Mouse (Mus musculus) monocyte, adult 5-6 weeks (primary cell): ENCODE measurements around the gene Tdpoz3. TPM values are rescaled to one million over a fixed set of nuclear protein-coding genes. Genes with fewer than 3 reads are reported as not detected.
"Not testable (repeated sequence)": the region's sequence is repeated elsewhere in the genome, so short reads cannot be mapped to it uniquely, and the experiment has no call there.

Experiments used
- ATAC-seq: fragments of 153-309, 156-312 bp; replicated peaks from 2 replicates; pipeline ENCODE4 v1.8.0; 2017; ENCODE audit warnings: mild to moderate bottlenecking; ENCODE audit not compliant: low TSS enrichment, insufficient number of reproducible peaks, severe bottlenecking, poor library complexity, low FRiP score
- total RNA-seq: library from RNA; stranded (forward); fragments of 200-1000, 200-491, 200-594 nt; gene quantifications from 3 replicates; pipeline ENCODE4 v1.2.3, GENCODE M21; 2017

Gene Tdpoz3
- total RNA-seq: not detected in 3 replicates

- not testable (repeated sequence) for ATAC-seq
These were observed at the start of gene Tdpoz3 for GRCm38 (mm10) chr3:93825720-93826119. Gene Tdpoz3, plus strand, starts transcription at chr3:93826020.

GRCm38 (mm10) chr3:93796098-93796497 is 29.7 kb upstream of the Tdpoz3 start, which contains the start of gene Tdpoz4:
Gene Tdpoz4, plus strand, starts transcription at chr3:93796398.
- ATAC-seq: not testable (repeated sequence)

- ATAC-seq: not testable (repeated sequence)
These were observed 12.5 kb upstream of the Tdpoz3 start for GRCm38 (mm10) chr3:93813341-93813740.

- not testable (repeated sequence) for ATAC-seq
These were observed 33.1 kb downstream of the Tdpoz3 start for GRCm38 (mm10) chr3:93858957-93859356.

- 0 out of 2 replicates have a peak, but pooled peaks have one; percentile 5 for ATAC-seq
These were observed 44.8 kb downstream of the Tdpoz3 start for GRCm38 (mm10) chr3:93870635-93871034.

Other genes starting within 250 kb of the Tdpoz3 start
- gene Tdpoz2, start 173.3 kb upstream of the Tdpoz3 start, total RNA-seq: not detected in 3 replicates
- gene Tdpoz1, start 149.7 kb upstream of the Tdpoz3 start, total RNA-seq: not detected in 3 replicates
- not detected in 3 replicates for gene Gm37596, start 132.9 kb upstream of the Tdpoz3 start, total RNA-seq
- not detected in 3 replicates for gene Gm5773, start 53.0 kb upstream of the Tdpoz3 start, total RNA-seq
- gene Tdpoz4, start 29.6 kb upstream of the Tdpoz3 start, total RNA-seq: not detected in 3 replicates
- gene Gm9117, start 117.5 kb downstream of the Tdpoz3 start, total RNA-seq: not detected in 3 replicates
- not detected in 3 replicates for gene Tdpoz5, start 135.3 kb downstream of the Tdpoz3 start, total RNA-seq
- gene Gm9125, start 228.9 kb downstream of the Tdpoz3 start, total RNA-seq: not detected in 3 replicates
- not detected in 3 replicates for gene Gm10697, start 246.6 kb downstream of the Tdpoz3 start, total RNA-seq